Mouse (Mus musculus) heart, postnatal 0 days (tissue): ENCODE results near the gene Pak6.

ENCODE experiments used
- CTCF ChIP-seq: IDR thresholded peaks from 2 replicates; pipeline ENCODE4 v1.5.1; 2016; ENCODE audit warnings: antibody characterized with exemption, control low read depth, low read depth
- EP300 ChIP-seq: IDR thresholded peaks from 2 replicates; pipeline ENCODE4 v1.6.1; 2016; ENCODE audit warnings: antibody characterized with exemption, low read depth

GRCm38 (mm10) chr2:118709655-118710221, 46.6 kb downstream of the Pak6 start:
- TF ChIP-seq EP300 (no peak), CTCF (no peak)
